Mouse (Mus musculus) bone marrow macrophage, adult 2 months (primary cell): Measurements from ENCODE around the gene Ifit1bl2.
"Not testable (repeated sequence)": the region's sequence is repeated elsewhere in the genome, so short reads cannot be mapped to it uniquely, and the experiment has no call there.

Source experiments
- CTCF ChIP-seq: IDR thresholded peaks from 2 replicates; pipeline ENCODE4 v1.5.1; 2012; ENCODE audit warnings: low read depth, mild to moderate bottlenecking, low read length, moderate library complexity
- POLR2A ChIP-seq: IDR thresholded peaks from 2 replicates; pipeline ENCODE4 v1.6.1; 2012; ENCODE audit warnings: mild to moderate bottlenecking, low read depth, low read length, borderline replicate concordance

DNA sequence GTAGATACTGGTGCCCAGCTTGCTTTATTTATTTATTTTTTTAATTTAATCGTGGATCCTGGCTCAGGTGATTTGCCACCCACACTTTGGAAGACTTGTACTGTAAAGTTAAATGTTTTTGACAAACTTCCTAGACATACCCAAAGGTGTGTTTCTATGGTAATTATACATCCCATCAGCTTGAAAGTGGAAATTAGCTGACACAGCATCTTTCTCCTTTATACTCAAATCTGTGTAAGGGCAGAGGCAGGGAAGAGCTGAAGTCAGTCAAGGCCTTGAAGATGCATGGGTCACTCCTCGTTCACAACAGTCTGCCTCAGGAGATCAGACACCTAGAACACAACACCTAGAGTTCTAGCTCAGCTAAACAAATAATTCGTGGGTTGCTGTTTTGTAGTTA, 30.4 kb downstream of the Ifit1bl2 start:
- TF ChIP-seq CTCF, POLR2A: not testable (repeated sequence)
